Mouse (Mus musculus) midbrain, embryonic 13.5 days (tissue): ENCODE measurements at regions not wholly inside any gene's neighbourhood (a gene's known extent, or its start where the extent isn't known, plus 50 kb on each side); places are given as distances from the start of the nearest gene placed in this dataset.
A peak's percentile ranks its signal among the peaks of the same experiment; 100 is the strongest.
"Not testable (repeated sequence)": the region's sequence is repeated elsewhere in the genome, so short reads cannot be mapped to it uniquely, and the experiment has no call there.

Experiments used
- ATAC-seq: fragments of 200-750 bp; cut with Nextera tagmentation; 2 replicates; pipeline ENCODE4 v1.8.0; 2017; ENCODE audit warnings: mild to moderate bottlenecking, moderate TSS enrichment, moderate library complexity
- H3K27ac ChIP-seq: fragments of 300-500 bp; sonication (generic); 2 replicates; pipeline ENCODE4 v1.5.1; 2015; ENCODE audit warnings: inconsistent platforms, mild to moderate bottlenecking, moderate library complexity
- H3K27me3 ChIP-seq: fragments of 300-500 bp; sonication (generic); 2 replicates; pipeline ENCODE4 v1.6.1; 2015; ENCODE audit warnings: mild to moderate bottlenecking, inconsistent platforms
- H3K36me3 ChIP-seq: fragments of 300-500 bp; sonication (generic); 2 replicates; pipeline ENCODE4 v1.6.1; 2015; ENCODE audit warnings: mild to moderate bottlenecking, inconsistent platforms
- H3K4me1 ChIP-seq: fragments of 300-500 bp; sonication (generic); replicated peaks from 2 replicates; pipeline ENCODE4 v1.6.1; 2015; ENCODE audit warnings: inconsistent platforms
- H3K4me2 ChIP-seq: fragments of 300-500 bp; sonication (generic); replicated peaks from 2 replicates; pipeline ENCODE4 v1.6.1; 2015; ENCODE audit warnings: moderate library complexity, mild to moderate bottlenecking, inconsistent platforms
- H3K4me3 ChIP-seq: fragments of 300-500 bp; sonication (generic); replicated peaks from 2 replicates; pipeline ENCODE4 v1.5.1; 2015; ENCODE audit warnings: mild to moderate bottlenecking, inconsistent platforms
- H3K9ac ChIP-seq: fragments of 300-500 bp; sonication (generic); replicated peaks from 2 replicates; pipeline ENCODE4 v1.6.1; 2015; ENCODE audit warnings: mild to moderate bottlenecking, inconsistent platforms
- H3K9me3 ChIP-seq: fragments of 300-500 bp; sonication (generic); 2 replicates; pipeline ENCODE4 v1.6.1; 2016; ENCODE audit warnings: mild to moderate bottlenecking, inconsistent platforms
- WGBS: fragments of 180-500 bp; shearing (Covaris S2); methylation state at CpG from one replicate; pipeline ENCODE4 v1.1.7; 2015; 5-methylcytosine and 5-hydroxymethylcytosine counted together

DNA sequence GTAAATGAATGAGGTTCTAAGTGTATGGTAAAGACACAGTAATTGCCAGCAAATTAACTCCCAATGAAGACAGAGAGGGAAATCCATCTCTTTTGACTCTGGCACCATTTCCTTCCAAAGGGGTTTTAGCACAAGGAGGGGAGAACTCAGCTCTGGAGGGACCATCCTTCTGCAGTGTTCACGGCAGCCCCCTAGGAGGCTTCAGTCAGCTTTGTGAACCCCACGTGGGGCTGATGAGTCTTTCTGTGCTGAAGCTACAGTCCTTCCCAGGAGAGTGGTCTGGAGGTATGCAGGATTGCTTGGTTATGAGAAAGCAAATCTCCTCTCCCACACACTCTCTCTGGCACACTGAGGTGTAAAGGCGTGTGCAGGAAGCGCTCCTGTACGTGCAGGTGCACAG is 280.7 kb downstream of the Setd4 start:
- WGBS, result 71% methylated on average over 5 of the region's 5 CpGs
- ATAC-seq, result no peak
- H3K36me3 ChIP-seq, result no peaks in the 10 kb centered on the region
- H3K27me3 ChIP-seq, result no peaks in the 10 kb centered on the region
- H3K9ac ChIP-seq, result no peak overlapping the region
- no peak overlapping the region for H3K27ac ChIP-seq
- H3K4me1 ChIP-seq, result 0 out of 2 replicates have a peak, but pooled peaks cover 2% of the 10 kb centered on the region
- H3K4me3 ChIP-seq, result no peak overlapping the region
- no peaks in the 10 kb centered on the region; the same call in 1 of the 2 replicates for H3K9me3 ChIP-seq
- H3K4me2 ChIP-seq, result no peak overlapping the region

DNA sequence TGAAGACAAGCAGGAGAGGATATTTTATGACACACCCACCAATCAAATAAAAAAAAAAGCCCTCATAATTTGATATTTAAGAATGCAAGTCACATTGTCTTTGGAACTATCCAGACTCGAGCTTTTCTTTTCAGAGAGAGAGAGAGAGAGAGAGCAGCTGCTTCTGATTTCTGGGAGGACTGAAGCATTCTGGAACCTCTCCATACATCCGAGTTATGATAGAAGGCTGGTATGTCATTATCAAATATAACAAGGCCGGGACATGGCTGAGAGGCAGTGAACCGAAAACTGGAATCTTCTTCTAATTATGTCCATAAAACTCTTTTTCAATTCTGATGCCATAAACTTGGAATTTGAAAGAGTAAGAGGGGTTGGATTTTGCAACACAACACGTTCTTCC is 284.3 kb downstream of the Setd4 start:
- H3K27me3 ChIP-seq, result no peaks in the 10 kb centered on the region
- 0 out of 2 replicates have a peak, but pooled peaks cover 2% of the 10 kb centered on the region for H3K4me1 ChIP-seq
- H3K36me3 ChIP-seq, result no peaks in the 10 kb centered on the region
- no peak for ATAC-seq
- WGBS, result 80% methylated on average over 5 of the region's 5 CpGs
- H3K9ac ChIP-seq, result no peak overlapping the region
- H3K27ac ChIP-seq, result no peak overlapping the region
- H3K4me3 ChIP-seq, result no peak overlapping the region
- H3K4me2 ChIP-seq, result no peak overlapping the region
- H3K9me3 ChIP-seq, result no peaks in the 10 kb centered on the region

DNA sequence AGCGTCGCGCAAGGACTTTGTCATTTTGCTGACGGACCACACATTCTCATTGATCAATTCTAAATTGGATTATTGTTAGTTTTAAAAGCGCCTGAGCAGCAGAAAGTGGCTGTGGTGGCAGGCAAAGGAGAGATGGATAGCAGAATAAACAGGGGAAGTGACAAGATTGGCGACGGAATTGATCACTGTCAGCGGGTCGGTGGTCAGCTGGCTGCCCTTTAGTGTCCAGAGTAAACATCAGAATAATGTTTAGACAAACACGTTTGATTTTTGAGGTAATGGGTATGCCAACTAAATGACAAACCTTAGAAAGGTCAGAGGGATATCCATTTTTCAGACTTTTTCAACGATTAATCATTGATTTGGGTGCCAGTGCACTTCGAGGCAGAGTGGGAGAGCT is 292.2 kb downstream of the Setd4 start:
- ATAC-seq, result no peak
- Histone ChIP-seq H3K27me3 (no peaks in the 10 kb centered on the region), H3K4me3 (no peak overlapping the region), H3K9me3 (no peaks in the 10 kb centered on the region), H3K4me1 (no peaks in the 10 kb centered on the region), H3K9ac (no peak overlapping the region), H3K27ac (no peak overlapping the region), H3K4me2 (no peak overlapping the region), H3K36me3 (no peaks in the 10 kb centered on the region)
- WGBS, result 80% methylated on average over 12 of the region's 12 CpGs

DNA sequence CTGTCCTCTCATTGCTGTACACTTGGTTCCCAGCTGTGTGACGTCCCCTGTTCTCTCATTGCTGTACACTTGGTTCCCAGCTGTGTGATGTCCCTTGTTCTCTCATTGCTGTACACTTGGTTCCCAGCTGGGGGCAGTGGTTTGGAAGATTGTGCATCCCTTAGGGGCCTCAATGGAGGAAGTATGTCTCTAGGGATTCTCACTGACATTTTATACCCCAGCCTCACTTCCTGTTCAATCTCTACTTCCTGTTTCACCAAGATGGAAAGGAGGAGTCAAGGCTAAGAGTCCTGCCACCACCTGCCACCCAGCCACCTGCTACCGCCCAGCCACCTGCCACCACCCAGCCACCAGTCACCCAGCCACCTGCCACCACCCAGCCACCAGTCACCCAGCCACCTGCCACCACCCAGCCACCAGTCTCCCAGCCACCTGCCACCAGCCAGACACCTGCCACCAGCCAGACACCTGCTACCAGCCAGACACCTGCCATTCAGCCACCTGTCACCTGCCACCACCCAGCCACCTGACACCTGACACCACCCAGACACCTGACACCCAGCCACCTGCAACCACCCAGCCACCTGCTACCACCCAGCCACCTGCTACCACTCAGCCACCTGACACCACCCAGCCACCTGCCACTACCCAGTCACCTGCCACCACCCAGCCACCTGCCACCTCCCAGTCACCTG is 295.1 kb downstream of the Setd4 start:
- H3K9me3 ChIP-seq, result no peaks in the 10 kb centered on the region
- WGBS, result 93% methylated on average over 2 of the region's 2 CpGs
- H3K9ac ChIP-seq, result no peak overlapping the region
- ATAC-seq, result no peak
- no peaks in the 10 kb centered on the region for H3K4me1 ChIP-seq
- H3K4me3 ChIP-seq, result no peak overlapping the region
- H3K27me3 ChIP-seq, result no peaks in the 10 kb centered on the region
- H3K36me3 ChIP-seq, result no peaks in the 10 kb centered on the region
- no peak overlapping the region for H3K4me2 ChIP-seq
- no peak overlapping the region for H3K27ac ChIP-seq

DNA sequence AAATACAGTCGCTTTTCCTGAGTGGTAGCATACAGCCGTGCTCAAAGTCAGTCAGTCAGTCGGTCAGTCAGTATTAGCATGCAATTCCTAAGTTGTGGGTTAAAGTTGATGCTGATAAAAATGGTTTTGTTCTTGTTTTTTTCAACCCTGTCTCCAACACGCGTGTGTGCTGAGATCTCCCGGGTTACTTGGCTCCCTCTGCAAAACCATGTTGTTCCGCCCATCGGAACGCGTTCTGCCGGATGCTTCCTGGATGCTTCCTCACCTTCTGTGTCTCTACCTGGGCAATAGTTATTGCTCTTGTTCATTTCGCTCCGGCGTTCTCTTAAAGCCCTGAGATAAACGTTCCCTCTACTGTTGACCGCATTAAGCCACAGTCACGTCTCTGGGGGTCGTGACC is 296.9 kb downstream of the Setd4 start:
- no peak for ATAC-seq
- 96% methylated on average over 18 of the region's 18 CpGs for WGBS
- no peak overlapping the region for H3K9ac ChIP-seq
- no peaks in the 10 kb centered on the region for H3K4me1 ChIP-seq
- H3K36me3 ChIP-seq, result no peaks in the 10 kb centered on the region
- no peak overlapping the region for H3K27ac ChIP-seq
- no peaks in the 10 kb centered on the region for H3K27me3 ChIP-seq
- no peak overlapping the region for H3K4me2 ChIP-seq
- H3K9me3 ChIP-seq, result no peaks in the 10 kb centered on the region
- no peak overlapping the region for H3K4me3 ChIP-seq

DNA sequence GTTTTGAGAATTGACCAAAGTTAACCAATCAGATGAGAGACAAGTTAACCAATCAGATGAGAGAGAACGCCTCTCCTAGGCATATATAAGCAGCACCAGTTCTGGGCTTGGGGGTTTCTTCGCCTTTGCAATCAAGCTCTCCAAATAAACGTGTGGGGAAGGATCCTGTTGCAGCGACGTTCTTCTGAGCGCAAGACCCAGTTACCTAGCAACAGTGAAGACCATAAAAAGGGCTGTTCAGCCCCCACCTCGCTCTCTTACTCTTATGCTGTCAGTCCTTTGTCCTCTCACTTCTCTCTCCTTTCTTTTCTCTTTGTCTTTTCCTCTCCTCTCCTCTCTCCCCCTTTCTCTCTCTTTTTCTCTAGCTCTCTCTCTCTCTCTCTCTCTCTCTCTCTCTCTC is 297.7 kb downstream of the Setd4 start:
- not testable (repeated sequence) for H3K36me3 ChIP-seq
- WGBS, result 56% methylated on average over 7 of the region's 7 CpGs

DNA sequence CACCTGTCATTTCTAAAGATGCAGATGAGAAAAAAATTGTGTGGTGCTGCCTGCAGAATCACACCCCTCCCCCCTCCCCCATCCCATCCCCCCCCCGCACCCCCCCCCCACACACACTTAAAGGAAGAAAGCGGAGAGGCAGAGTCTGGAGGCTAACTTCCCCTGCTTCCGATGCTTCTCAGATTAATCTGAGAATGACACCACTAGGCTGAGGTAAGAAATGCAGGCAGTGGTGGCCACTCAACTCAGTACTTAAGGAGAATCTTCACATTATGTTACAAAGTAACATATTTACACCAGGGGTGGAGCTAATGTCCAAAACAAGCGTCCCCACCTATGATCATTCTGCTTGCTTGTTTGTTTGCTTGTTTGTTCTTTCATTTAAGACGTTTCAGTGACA is 309.4 kb downstream of the Setd4 start:
- Histone ChIP-seq H3K27me3 (0 out of 2 replicates have a peak, but pooled peaks cover 7% of the 10 kb centered on the region), H3K9me3 (no peaks in the 10 kb centered on the region), H3K27ac (no peak overlapping the region), H3K36me3 (no peaks in the 10 kb centered on the region), H3K4me1 (peaks cover 5% of the 10 kb centered on the region; the same call in 1 of the 2 replicates), H3K9ac (no peak overlapping the region), H3K4me3 (no peak overlapping the region), H3K4me2 (no peak overlapping the region)
- WGBS, result 53% methylated on average over 4 of the region's 5 CpGs
- ATAC-seq, result no peak

More for the DNA sequence above, 297.7 kb downstream of the Setd4 start:
- H3K27me3 ChIP-seq, ATAC-seq, H3K9me3 ChIP-seq, H3K4me3 ChIP-seq, H3K9ac ChIP-seq, H3K4me2 ChIP-seq, H3K4me1 ChIP-seq, H3K27ac ChIP-seq: not testable (repeated sequence)

DNA sequence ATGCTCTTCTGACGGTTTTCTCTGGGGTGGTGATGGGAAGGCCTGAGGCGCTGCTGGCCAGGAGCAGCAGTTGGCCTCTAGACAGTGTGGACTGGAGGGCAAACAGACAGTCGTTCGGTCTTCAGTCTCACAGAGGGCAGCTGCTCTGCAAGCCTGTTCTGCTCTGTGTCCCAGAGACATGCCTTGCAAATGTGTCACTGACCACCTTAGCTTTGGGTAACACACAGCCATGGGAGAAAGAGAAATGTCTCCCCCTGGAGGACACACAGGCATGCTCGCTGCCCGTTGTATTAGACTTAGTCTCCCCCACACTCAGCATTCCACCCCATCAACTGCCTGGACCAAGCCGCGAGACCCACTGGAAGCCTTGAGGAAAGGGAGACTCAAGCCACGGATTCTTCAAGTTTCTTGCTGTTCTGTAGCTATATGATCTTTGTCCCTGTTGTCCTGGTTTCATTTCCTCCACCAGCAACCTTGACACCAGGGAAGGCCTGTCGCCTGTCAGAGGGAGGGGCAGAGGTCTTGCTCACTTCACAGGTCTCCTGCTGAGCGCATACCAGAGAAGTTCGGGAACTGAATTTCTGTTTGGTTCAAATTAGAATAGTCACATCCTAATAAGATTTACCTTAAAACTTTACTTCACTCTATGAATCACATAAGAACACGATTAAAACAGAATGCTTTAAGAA is 310.8 kb downstream of the Setd4 start:
- Histone ChIP-seq H3K9ac (no peak overlapping the region), H3K4me1 (peaks cover 5% of the 10 kb centered on the region; the same call in 1 of the 2 replicates), H3K4me3 (no peak overlapping the region), H3K4me2 (no peak overlapping the region), H3K36me3 (no peaks in the 10 kb centered on the region), H3K9me3 (no peaks in the 10 kb centered on the region), H3K27ac (no peak overlapping the region), H3K27me3 (0 out of 2 replicates have a peak, but pooled peaks cover 7% of the 10 kb centered on the region)
- peak; percentile 71 for ATAC-seq
- WGBS, result 32% methylated on average over 13 of the region's 13 CpGs

DNA sequence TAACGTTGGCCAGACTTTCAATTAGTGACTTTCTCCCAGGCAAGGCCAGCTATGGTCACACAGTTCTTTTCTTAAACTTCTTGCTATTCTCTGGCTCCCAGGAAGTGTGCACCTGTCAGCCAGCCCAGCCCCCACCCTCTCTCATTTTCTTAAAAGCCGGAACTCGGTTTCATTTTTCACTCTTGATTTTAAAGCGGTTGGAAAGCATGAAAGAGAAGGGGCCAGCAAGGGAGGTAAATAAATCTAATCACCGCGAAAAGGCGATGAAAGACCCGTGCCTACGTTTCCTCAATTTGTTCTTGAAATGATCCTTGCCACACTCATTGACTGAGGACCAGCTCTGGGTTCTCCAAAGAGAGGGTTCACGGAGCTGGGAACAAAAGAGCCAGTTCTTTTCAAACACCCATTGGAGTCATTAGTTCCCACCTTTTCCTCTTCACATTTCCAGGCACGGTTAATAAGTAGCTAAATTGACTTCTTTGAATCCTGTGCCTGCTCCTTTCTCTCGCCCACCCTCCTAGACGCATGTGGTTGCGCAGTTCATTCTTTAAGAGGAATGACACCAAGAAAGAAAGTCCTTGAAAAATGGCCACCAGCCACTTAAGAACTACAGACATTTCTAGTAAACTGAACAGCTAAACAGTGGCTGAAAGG is 311.6 kb downstream of the Setd4 start:
- Histone ChIP-seq H3K9me3 (no peaks in the 10 kb centered on the region), H3K27me3 (peaks cover 12% of the 10 kb centered on the region; the same call in 1 of the 2 replicates), H3K9ac (no peak overlapping the region), H3K4me3 (no peak overlapping the region), H3K36me3 (no peaks in the 10 kb centered on the region), H3K4me2 (0 out of 2 replicates have a peak overlapping the region, but pooled peaks have one; percentile 11), H3K27ac (no peak overlapping the region), H3K4me1 (peaks cover 5% of the 10 kb centered on the region; the same call in 1 of the 2 replicates)
- no peak for ATAC-seq
- WGBS, result 29% methylated on average over 14 of the region's 14 CpGs

DNA sequence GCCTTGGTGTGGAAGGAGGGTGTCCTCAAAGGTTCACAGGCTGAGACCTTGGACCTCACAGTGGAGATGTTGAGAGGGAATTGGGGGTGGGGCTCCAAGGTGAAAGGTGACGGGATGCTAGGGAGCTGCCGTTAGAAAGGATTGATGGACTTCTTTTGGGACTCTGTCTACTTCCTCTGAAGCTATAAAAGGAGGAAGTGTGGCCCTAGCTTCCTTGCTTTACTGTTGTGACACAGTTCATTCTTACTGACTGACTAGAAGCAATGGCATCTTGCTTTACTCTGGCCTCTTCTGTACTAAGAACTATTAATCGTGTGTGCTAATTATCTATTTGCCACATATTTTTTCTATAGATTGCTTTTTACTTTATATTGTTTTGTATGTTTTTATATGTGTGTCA is 315.8 kb downstream of the Setd4 start:
- no peak overlapping the region for H3K4me3 ChIP-seq
- no peak overlapping the region for H3K9ac ChIP-seq
- no peak for ATAC-seq
- H3K4me2 ChIP-seq, result no peak overlapping the region
- peaks cover 5% of the 10 kb centered on the region; the same call in 1 of the 2 replicates for H3K27me3 ChIP-seq
- H3K27ac ChIP-seq, result no peak overlapping the region
- peaks cover 2% of the 10 kb centered on the region; the same call in 1 of the 2 replicates for H3K9me3 ChIP-seq
- no peaks in the 10 kb centered on the region for H3K36me3 ChIP-seq
- H3K4me1 ChIP-seq, result peaks cover 5% of the 10 kb centered on the region; the same call in 1 of the 2 replicates
- WGBS, result 76% methylated on average over 3 of the region's 3 CpGs

DNA sequence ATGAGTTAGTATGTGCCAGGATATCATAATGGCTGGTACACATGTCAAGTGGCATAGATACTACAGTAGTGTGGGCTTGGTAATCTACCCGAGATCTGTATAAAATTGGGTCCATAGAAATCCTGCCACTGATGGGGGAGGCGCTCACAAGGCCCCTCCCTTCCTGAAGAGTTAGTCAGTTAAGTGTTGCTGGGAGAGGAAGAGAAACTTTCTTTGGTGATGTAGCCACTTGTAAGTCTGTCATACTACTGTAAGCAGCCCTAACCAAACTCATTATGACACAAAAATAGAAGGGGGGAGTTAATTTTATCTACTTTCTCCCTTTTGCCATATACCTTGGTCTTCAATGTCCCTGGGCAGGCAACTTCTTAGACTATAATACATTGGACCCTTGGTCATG is 316.3 kb downstream of the Setd4 start:
- ATAC-seq, result no peak

DNA sequence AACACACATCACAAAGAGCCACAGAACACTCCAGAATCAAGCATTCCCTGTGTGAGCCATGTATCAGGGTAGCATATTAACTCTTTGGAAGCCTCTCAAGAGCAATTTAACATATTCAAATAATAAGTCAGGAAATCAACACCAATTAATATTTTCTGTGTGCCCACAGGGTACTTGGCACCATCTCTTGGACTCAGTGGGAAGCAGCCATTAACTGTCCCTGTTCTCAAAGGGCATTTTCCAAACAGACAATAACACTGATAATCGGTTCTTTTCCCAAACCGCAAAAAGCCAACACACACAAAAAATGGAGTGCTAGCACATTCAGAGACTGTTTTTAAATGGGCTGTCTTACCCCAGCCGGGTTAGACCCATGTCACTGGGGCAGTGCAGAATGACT is 317.0 kb downstream of the Setd4 start:
- Histone ChIP-seq H3K27me3 (peaks cover 5% of the 10 kb centered on the region; the same call in 1 of the 2 replicates), H3K9me3 (peaks cover 2% of the 10 kb centered on the region; the same call in 1 of the 2 replicates), H3K4me2 (no peak overlapping the region), H3K4me1 (peaks cover 5% of the 10 kb centered on the region; the same call in 1 of the 2 replicates), H3K9ac (no peak overlapping the region), H3K4me3 (no peak overlapping the region), H3K27ac (no peak overlapping the region), H3K36me3 (no peaks in the 10 kb centered on the region)
- WGBS, result 87% methylated on average over 3 of the region's 3 CpGs
- ATAC-seq, result no peak

More for the DNA sequence above, 316.3 kb downstream of the Setd4 start:
- H3K9me3 ChIP-seq, result peaks cover 2% of the 10 kb centered on the region; the same call in 1 of the 2 replicates
- no peak overlapping the region for H3K9ac ChIP-seq
- 89% methylated on average over 2 of the region's 2 CpGs for WGBS
- H3K36me3 ChIP-seq, result no peaks in the 10 kb centered on the region
- H3K27ac ChIP-seq, result no peak overlapping the region
- H3K27me3 ChIP-seq, result peaks cover 5% of the 10 kb centered on the region; the same call in 1 of the 2 replicates
- no peak overlapping the region for H3K4me3 ChIP-seq
- H3K4me2 ChIP-seq, result no peak overlapping the region
- H3K4me1 ChIP-seq, result peaks cover 5% of the 10 kb centered on the region; the same call in 1 of the 2 replicates
